Mouse (Mus musculus) heart, embryonic 11.5 days (tissue): ENCODE measurements around the gene Ndufs3. TPM values are rescaled to one million over a fixed set of nuclear protein-coding genes. Genes with fewer than 3 reads are reported as not detected.

ENCODE experiments used
- ATAC-seq: fragments of 200-750 bp; cut with Nextera tagmentation; replicated peaks from 2 replicates; pipeline ENCODE4 v1.8.0; 2017; ENCODE audit warnings: moderate library complexity; ENCODE audit not compliant: insufficient number of reproducible peaks, low FRiP score, low TSS enrichment
- H3K27ac ChIP-seq: fragments of 300-500 bp; sonication (generic); 2 replicates; pipeline ENCODE4 v1.5.1; 2014; ENCODE audit warnings: mild to moderate bottlenecking, low read depth, low read length
- H3K27me3 ChIP-seq: fragments of 300-500 bp; sonication (generic); 2 replicates; pipeline ENCODE4 v1.6.1; 2014; ENCODE audit warnings: mild to moderate bottlenecking, low read length, mixed read lengths; ENCODE audit not compliant: control insufficient read depth, insufficient read depth
- H3K36me3 ChIP-seq: fragments of 300-500 bp; sonication (generic); 2 replicates; pipeline ENCODE4 v1.6.1; 2014; ENCODE audit warnings: mild to moderate bottlenecking, low read length, moderate library complexity, mixed read lengths; ENCODE audit not compliant: control insufficient read depth, insufficient read depth
- H3K4me1 ChIP-seq: fragments of 300-500 bp; sonication (generic); 2 replicates; pipeline ENCODE4 v1.6.1; 2014; ENCODE audit warnings: low read length; ENCODE audit not compliant: control insufficient read depth, insufficient read depth
- H3K4me2 ChIP-seq: fragments of 300-500 bp; sonication (generic); 2 replicates; pipeline ENCODE4 v1.6.1; 2014; ENCODE audit warnings: mild to moderate bottlenecking, moderate library complexity
- H3K4me3 ChIP-seq: fragments of 300-500 bp; sonication (generic); 2 replicates; pipeline ENCODE4 v1.5.1; 2014; ENCODE audit warnings: low read depth, low read length
- H3K9ac ChIP-seq: fragments of 300-500 bp; sonication (generic); 2 replicates; pipeline ENCODE4 v1.6.1; 2014; ENCODE audit warnings: mild to moderate bottlenecking, low read depth, low read length, moderate library complexity
- H3K9me3 ChIP-seq: fragments of 300-500 bp; sonication (generic); replicated peaks from 2 replicates; pipeline ENCODE4 v1.6.1; 2016; ENCODE audit warnings: low read length; ENCODE audit not compliant: control insufficient read depth
- WGBS: fragments of 180-500 bp; shearing (Covaris S2); extraction: QIAGEN DNeasy Blood & Tissue Kit; methylation state at CpG from one replicate; pipeline ENCODE4 v1.1.7; 2014; ENCODE audit not compliant: insufficient replicate concordance; 5-methylcytosine and 5-hydroxymethylcytosine counted together
- polyA plus RNA-seq: library from polyadenylated mRNA; unstranded; fragments of >200 nt; fragmentation: Nextera tagmentation; extraction: Ambion mirVana; gene quantifications from 2 replicates; pipeline ENCODE4 v1.2.1, GENCODE M21; 2014

The Ndufs3 gene
- polyA plus RNA-seq, 1 experiment from 2014 or later = 358 TPM

GRCm38 (mm10) chr2:90850401-90850800, 54.2 kb downstream of the Ndufs3 start:
- H3K4me3 ChIP-seq = no peak overlapping the region
- 0 out of 2 replicates have a peak, but pooled peaks cover 3% of the 10 kb centered on the region for H3K4me1 ChIP-seq
- H3K27ac ChIP-seq = no peak overlapping the region
- ATAC-seq = no peak
- peaks cover 21% of the 10 kb centered on the region for H3K36me3 ChIP-seq
- H3K9me3 ChIP-seq = no peaks in the 10 kb centered on the region
- no peak overlapping the region for H3K4me2 ChIP-seq
- 100% methylated on average over 1 of the region's 1 CpGs for WGBS
- no peaks in the 10 kb centered on the region for H3K27me3 ChIP-seq
- H3K9ac ChIP-seq = no peak overlapping the region

DNA sequence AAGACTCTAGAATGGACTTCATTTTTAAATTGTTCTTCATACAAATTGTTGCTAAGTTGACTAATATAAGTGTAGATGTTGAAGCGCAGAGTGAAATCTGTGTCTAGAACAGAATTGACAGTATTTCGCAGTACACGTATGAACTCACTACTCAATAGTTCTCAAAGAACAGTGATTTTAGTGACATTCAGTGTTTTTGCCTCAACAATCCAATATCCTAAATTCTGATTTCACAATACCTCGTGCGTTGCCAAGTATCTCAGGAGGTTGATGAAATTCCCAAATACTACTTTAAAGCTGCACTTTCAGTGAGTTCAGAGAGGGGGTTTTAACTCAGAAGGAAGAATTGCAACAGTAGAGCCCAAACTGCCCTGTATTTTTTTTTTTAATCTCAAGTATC, 56.3 kb downstream of the Ndufs3 start:
- 91% methylated on average over 5 of the region's 5 CpGs for WGBS
- Histone ChIP-seq H3K27me3 (no peaks in the 10 kb centered on the region), H3K4me2 (peak overlapping the region; percentile 65), H3K4me3 (peak overlapping the region; percentile 93), H3K9me3 (no peaks in the 10 kb centered on the region), H3K36me3 (peaks cover 13% of the 10 kb centered on the region), H3K4me1 (0 out of 2 replicates have a peak, but pooled peaks cover 3% of the 10 kb centered on the region), H3K9ac (no peak overlapping the region), H3K27ac (no peak overlapping the region)
- ATAC-seq = no peak

- H3K4me1 ChIP-seq = 0 out of 2 replicates have a peak, but pooled peaks cover 3% of the 10 kb centered on the region
- peak overlapping the region; percentile 65 for H3K4me2 ChIP-seq
- WGBS = 2% methylated on average over 13 of the region's 13 CpGs
- H3K36me3 ChIP-seq = peaks cover 9% of the 10 kb centered on the region
- peak overlapping the region; percentile 93 for H3K9ac ChIP-seq
- ATAC-seq = no peak
- peak overlapping the region; percentile 89 for H3K27ac ChIP-seq
- H3K4me3 ChIP-seq = peak overlapping the region; percentile 93
- no peaks in the 10 kb centered on the region for H3K9me3 ChIP-seq
- H3K27me3 ChIP-seq = no peaks in the 10 kb centered on the region
Measured at GRCm38 (mm10) chr2:90847681-90848050, 57.0 kb downstream of the Ndufs3 start.

- Histone ChIP-seq H3K4me1 (0 out of 2 replicates have a peak, but pooled peaks cover 3% of the 10 kb centered on the region), H3K36me3 (peaks cover 9% of the 10 kb centered on the region), H3K4me2 (peak within 1 kb of the TSS; percentile 65), H3K9me3 (no peaks in the 10 kb centered on the region), H3K9ac (peak within 1 kb of the TSS; percentile 93), H3K27me3 (no peaks in the 10 kb centered on the region), H3K27ac (peak within 1 kb of the TSS; percentile 89), H3K4me3 (peak within 1 kb of the TSS; percentile 93)
- WGBS = under 1% methylated on average over 63 of the region's 67 CpGs
- ATAC-seq = peak; percentile 95
Measured at GRCm38 (mm10) chr2:90846955-90847680, 57.5 kb downstream of the Ndufs3 start, which contains the start of gene Mtch2. Mtch2 (plus strand) TSS chr2:90847155.

GRCm38 (mm10) chr2:90846597-90846954, 58.1 kb downstream of the Ndufs3 start:
- WGBS = 3% methylated on average over 8 of the region's 8 CpGs
- Histone ChIP-seq H3K36me3 (peaks cover 7% of the 10 kb centered on the region; the same call in 1 of the 2 replicates), H3K9me3 (no peaks in the 10 kb centered on the region), H3K9ac (peak overlapping the region; percentile 70), H3K4me3 (peak overlapping the region; percentile 93), H3K4me2 (peak overlapping the region; percentile 65), H3K27me3 (no peaks in the 10 kb centered on the region), H3K27ac (peak overlapping the region; percentile 89), H3K4me1 (0 out of 2 replicates have a peak, but pooled peaks cover 3% of the 10 kb centered on the region)
- peak; percentile 11 for ATAC-seq

- WGBS = 44% methylated on average over 6 of the region's 6 CpGs
- no peaks in the 10 kb centered on the region for H3K9me3 ChIP-seq
- H3K27me3 ChIP-seq = no peaks in the 10 kb centered on the region
- 0 out of 2 replicates have a peak, but pooled peaks cover 3% of the 10 kb centered on the region for H3K4me1 ChIP-seq
- H3K27ac ChIP-seq = peak overlapping the region; percentile 89; the same call in 1 of the 2 replicates
- H3K4me2 ChIP-seq = peak overlapping the region; percentile 65
- peak overlapping the region; percentile 93 for H3K4me3 ChIP-seq
- no peak for ATAC-seq
- peaks cover 6% of the 10 kb centered on the region; the same call in 1 of the 2 replicates for H3K36me3 ChIP-seq
- peak overlapping the region; percentile 70 for H3K9ac ChIP-seq
Measured at GRCm38 (mm10) chr2:90846171-90846570, 58.5 kb downstream of the Ndufs3 start.

DNA sequence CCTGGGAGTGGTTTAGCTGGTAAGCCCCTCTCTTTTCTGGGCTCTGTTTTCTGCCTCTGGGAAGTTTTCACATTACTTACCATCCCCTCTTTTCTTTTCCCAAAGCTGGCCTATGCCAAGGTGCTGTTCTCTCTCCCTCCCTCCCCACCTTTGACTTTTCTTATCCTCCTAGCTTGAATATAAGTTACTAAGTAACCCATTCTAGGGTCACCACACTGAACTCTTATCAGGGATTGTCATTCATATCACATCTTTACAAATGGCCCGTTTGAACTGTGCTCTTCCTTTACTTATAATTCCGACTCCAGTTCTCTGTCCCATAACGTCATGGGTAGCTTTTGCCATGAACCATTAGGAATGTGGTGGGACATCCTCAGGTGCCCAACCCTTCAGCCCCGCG, 59.4 kb downstream of the Ndufs3 start:
- 0 out of 2 replicates have a peak, but pooled peaks cover 3% of the 10 kb centered on the region for H3K4me1 ChIP-seq
- WGBS = 72% methylated on average over 5 of the region's 5 CpGs

More for the DNA sequence above, 59.4 kb downstream of the Ndufs3 start:
- Histone ChIP-seq H3K27me3 (no peaks in the 10 kb centered on the region), H3K4me3 (no peak overlapping the region), H3K9me3 (no peaks in the 10 kb centered on the region), H3K4me2 (no peak overlapping the region), H3K27ac (no peak overlapping the region), H3K9ac (no peak overlapping the region), H3K36me3 (peaks cover 1% of the 10 kb centered on the region; the same call in 1 of the 2 replicates)
- ATAC-seq = no peak
